ENCODE assay signal across 22 mouse cellular contexts in the genomic region with DNA sequence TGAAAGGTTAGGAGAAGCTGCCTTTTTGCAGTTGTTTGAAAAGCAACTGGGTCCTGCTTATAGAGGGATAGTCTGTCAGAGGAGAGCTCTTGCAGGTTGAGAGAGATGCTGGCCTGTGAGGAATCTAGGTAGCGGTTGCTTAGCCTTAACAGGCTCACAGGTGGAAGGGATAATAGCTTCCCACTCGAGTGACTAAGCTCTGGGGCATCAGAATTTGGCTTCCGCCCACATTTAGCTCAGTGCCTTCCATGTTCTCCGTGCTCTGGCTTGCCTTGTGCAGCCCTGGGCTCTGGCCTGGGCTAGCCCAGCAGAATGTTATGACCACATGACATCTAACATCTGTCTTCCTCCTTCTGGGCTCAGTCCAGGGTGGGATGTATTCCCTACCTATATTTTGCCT.
A peak's percentile ranks its signal among the peaks of the same experiment; 100 is the strongest.
DNase-seq lines count a peak whose midpoint lies in the region; ATAC-seq lines count a peak whose summit lies in the region.
"Had no signal": no experiment of that assay in that cellular context is flagged by ENCODE, and none has a peak within 500 bp of the region (broad histone marks: within the 10 kb centered on the region; RNA-seq: fewer than 3 reads in every experiment).

No protein-coding gene starts in this region.

- peaks cover 11 to 17% of the 10 kb centered on the region in 2 experiments for H3K4me1 ChIP-seq in heart, embryonic 14.5 days (ENCODE audit: control insufficient read depth in 2 of 2, insufficient read depth in 2 of 2, low read length in 2 of 2)
- H3K4me1 ChIP-seq: stomach, embryonic 15.5 days had no signal

- 74% methylated on average over 4 of the region's 4 CpGs for WGBS in heart, embryonic 14.5 days

- no peaks in the 10 kb centered on the region for H3K36me3 ChIP-seq in heart, embryonic 14.5 days (ENCODE audit: control insufficient read depth, insufficient read depth, low read length)
- H3K36me3 ChIP-seq: G1E; heart, embryonic 10.5 days; hindbrain, embryonic 15.5 days; midbrain, embryonic 12.5 days; stomach, embryonic 15.5 days had no signal

- no peaks in the 10 kb centered on the region for H3K9me3 ChIP-seq in heart, embryonic 14.5 days (ENCODE audit: control insufficient read depth, low read length)
- H3K9me3 ChIP-seq: forebrain, embryonic 13.5 days; G1E; heart, embryonic 10.5 days; hindbrain, embryonic 15.5 days; midbrain, embryonic 12.5 days; stomach, embryonic 15.5 days had no signal

- ATAC-seq in cerebellum, adult (ENCODE audit: insufficient number of reproducible peaks, low FRiP score, low TSS enrichment) = peak; percentile 20; the same call in 1 of the 2 replicates
- ATAC-seq in heart, embryonic 14.5 days (ENCODE audit: insufficient number of reproducible peaks, insufficient read depth, low FRiP score, low read depth) = peak; percentile 14; the same call in 1 of the 2 replicates
- ATAC-seq: forebrain, embryonic 13.5 days; intestine, postnatal 0 days had no signal

- H3K27me3 ChIP-seq in heart, embryonic 14.5 days (ENCODE audit: control insufficient read depth, insufficient read depth, low read length) = no peaks in the 10 kb centered on the region
- H3K27me3 ChIP-seq: forebrain, embryonic 13.5 days; hindbrain, embryonic 15.5 days; midbrain, embryonic 12.5 days; stomach, embryonic 15.5 days had no signal

- no peak overlapping the region for H3K4me2 ChIP-seq in heart, embryonic 14.5 days (ENCODE audit: low read length)
- H3K4me2 ChIP-seq: forebrain, embryonic 13.5 days; hindbrain, embryonic 15.5 days; midbrain, embryonic 12.5 days; stomach, embryonic 15.5 days had no signal

- H3K9ac ChIP-seq in heart, embryonic 14.5 days (ENCODE audit: low read length) = no peak overlapping the region
- H3K9ac ChIP-seq: forebrain, embryonic 13.5 days; hindbrain, embryonic 15.5 days; midbrain, embryonic 12.5 days; stomach, embryonic 15.5 days had no signal

- no peak overlapping the region for H3K27ac ChIP-seq in heart, embryonic 14.5 days (replicated peaks in 1 of 2; ENCODE audit: control insufficient read depth in 1 of 2, insufficient read depth in 1 of 2, low read depth in 2 of 2, low read length in 2 of 2)
- H3K27ac ChIP-seq: forebrain, embryonic 13.5 days; heart, embryonic 10.5 days; hindbrain, embryonic 15.5 days; midbrain, embryonic 12.5 days; stomach, embryonic 15.5 days had no signal

- H3K4me3 ChIP-seq in heart, embryonic 14.5 days (ENCODE audit: control insufficient read depth in 1 of 2, insufficient read depth in 1 of 2, low read depth in 1 of 2, low read length in 2 of 2) = no peak overlapping the region
- H3K4me3 ChIP-seq: forebrain, embryonic 13.5 days; heart, embryonic 10.5 days; hindbrain, embryonic 15.5 days; midbrain, embryonic 12.5 days; stomach, embryonic 15.5 days had no signal

- DNase-seq in cerebellum, adult 11 months = no peak
- no peak for DNase-seq in heart, postnatal 4 days
- DNase-seq in right cerebral cortex, adult 18-20 months = peak; percentile 13
- DNase-seq in right cerebral cortex, postnatal 14 days = no peak
- DNase-seq in thymus, postnatal 0 days (ENCODE audit: low spot score) = no peak
- DNase-seq in lung, adult 18-20 months = no peak
- DNase-seq: adrenal gland, postnatal 25 days; heart, postnatal 10 days; kidney, postnatal 10 days; liver; lung, postnatal 10 days; right cerebral cortex, postnatal 25 days; thymus, adult 2 months had no signal
